Mouse (Mus musculus) megakaryocyte, embryonic 14.5 days (primary cell): Measurements from ENCODE around the gene Slc25a41.

Experiments
- FLI1 ChIP-seq: IDR thresholded peaks from 2 replicates; pipeline ENCODE4 v1.6.1; 2012; ENCODE audit warnings: low read length, inconsistent platforms, mixed read lengths
- GATA1 ChIP-seq: IDR thresholded peaks from 3 replicates; pipeline ENCODE4 v1.6.1; 2012; ENCODE audit warnings: mixed read lengths, low read length, inconsistent platforms, borderline replicate concordance

DNA sequence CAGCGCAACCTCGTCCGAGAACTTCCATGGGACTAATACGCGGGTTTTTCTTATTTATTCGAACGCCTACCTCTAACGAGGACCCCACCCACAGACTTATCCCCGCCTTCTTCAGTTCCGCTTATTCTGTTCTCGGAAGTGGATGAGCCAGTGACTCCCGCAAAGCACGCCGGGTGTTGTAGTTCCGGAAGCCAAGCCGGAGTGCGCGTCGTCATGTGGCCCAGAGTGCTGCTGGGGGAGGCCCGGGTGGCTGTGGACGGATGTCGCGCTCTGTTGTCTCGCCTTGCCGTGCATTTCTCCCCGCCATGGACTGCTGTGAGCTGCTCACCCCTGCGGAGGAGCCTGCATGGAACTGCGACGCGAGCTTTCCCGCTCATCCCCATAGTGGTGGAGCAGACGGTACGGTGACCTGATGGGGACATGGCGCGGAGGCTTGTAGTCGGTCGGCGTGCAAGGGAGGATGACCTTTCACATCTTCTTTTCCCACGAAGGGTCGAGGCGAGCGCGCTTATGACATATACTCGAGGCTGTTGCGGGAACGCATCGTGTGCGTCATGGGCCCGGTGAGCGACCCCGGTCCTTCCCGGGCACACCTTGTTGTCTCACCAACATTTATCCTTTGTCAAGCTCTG is 51.2 kb downstream of the Slc25a41 start, which contains the start of gene Clpp:
- TF ChIP-seq GATA1 (no peak), FLI1 (0 out of 2 replicates have a peak, but pooled peaks have one; percentile 27)
